Mouse (Mus musculus) bone marrow, adult 2 months (tissue): Measurements from ENCODE around the gene Efna2.

ENCODE experiments used
- CTCF ChIP-seq: fragments of 200-500 bp; IDR thresholded peaks from 2 replicates; pipeline ENCODE4 v1.5.1; 2011; ENCODE audit warnings: low read length, control low read depth; ENCODE audit not compliant: control insufficient read depth, insufficient read depth
- POLR2A ChIP-seq: fragments of 200-500 bp; IDR thresholded peaks from 2 replicates; pipeline ENCODE4 v1.6.1; 2011; ENCODE audit warnings: low read depth, mild to moderate bottlenecking, control low read depth, low read length, borderline replicate concordance; ENCODE audit not compliant: control insufficient read depth

DNA sequence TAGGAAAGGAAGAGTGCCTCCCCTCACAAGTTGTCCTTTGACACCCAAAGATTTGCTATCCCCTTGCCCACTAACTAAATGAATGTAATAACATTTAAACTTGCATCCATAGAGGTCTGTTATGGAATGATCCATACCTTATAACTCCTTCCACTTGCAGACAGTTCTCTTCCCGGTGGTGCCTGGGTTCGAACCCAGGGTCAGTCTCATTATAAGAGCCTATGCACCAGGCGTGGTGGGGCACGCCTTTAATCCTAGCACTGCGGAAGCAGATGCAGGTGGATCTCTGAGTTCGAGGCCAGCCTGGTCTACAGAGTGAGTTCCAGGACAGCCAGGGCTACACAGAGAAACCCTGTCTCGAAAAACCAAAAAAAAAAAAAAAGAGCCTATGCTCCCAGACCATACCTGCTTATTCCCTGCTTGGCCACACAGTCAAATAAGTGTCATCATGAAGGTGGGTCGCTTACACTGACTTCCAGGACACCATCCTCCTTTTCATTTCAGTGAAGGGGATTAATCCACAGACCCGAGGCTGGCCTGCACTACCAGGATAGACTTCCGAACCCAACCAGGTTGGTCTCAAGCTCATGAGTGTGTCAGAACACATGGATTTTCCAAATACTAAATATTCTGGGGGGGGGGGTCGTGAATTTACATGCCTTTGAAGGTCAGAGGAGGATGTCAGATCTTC lies 39.2 kb upstream of the Efna2 start:
- no peak for TF ChIP-seq CTCF
- TF ChIP-seq POLR2A: no peak
